ENCODE assay signal across 9 mouse cellular contexts in the genomic region with DNA sequence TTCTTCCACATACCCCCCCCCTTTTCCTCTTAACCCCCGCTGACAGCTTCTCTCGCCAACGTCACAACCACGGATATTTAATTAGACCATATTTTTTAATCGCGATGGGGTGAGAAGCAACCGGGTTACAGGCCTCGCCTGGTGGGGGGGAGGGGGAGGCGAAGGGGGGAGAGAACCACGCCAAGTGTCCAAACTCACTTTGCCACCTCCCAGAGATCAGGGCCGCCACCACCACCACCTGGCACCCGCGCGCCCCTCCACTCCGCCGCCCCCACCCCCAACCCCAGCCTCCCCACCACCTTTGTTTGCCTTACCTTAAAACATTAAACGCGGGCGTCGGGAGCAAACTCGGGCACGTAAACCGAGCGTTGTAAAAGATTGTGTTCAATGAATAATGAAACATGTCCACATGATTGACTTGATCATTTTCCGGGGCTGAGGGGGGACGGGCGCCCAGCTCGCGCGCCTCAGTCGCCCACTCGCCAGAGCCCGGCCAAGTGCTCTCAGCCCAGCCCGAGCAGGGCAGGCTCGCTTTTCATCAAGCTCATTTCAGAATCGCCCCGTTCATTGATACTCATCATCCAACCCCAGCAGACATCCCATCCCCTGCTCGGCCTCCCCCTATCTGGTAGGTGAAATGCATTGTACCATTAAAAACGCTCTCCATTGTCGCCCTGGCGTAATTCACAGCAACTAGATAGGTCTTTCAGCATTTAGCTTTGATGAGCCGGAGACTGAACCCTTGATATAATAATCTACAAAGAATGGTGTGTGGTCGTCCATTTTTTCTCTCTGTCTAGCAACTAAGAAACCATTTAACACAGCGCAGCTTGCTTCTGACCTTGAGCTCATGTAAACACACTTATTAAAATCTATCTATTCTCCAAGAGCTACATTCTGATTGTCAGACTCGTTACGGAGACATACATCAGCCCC. TPM values are rescaled to one million over a fixed set of nuclear protein-coding genes. Genes with fewer than 3 reads are reported as not detected.
DNase-seq lines count a peak whose midpoint lies in the region; ATAC-seq and TF ChIP-seq lines count a peak whose summit lies in the region.
"Had no signal": no experiment of that assay in that cellular context is flagged by ENCODE, and none has a peak within 500 bp of the region (broad histone marks: within the 10 kb centered on the region; RNA-seq: fewer than 3 reads in every experiment).

No protein-coding gene starts in this region.

- WGBS in heart, embryonic 10.5 days, result under 1% methylated on average over 46 of the region's 46 CpGs
- 1% methylated on average over 42 of the region's 46 CpGs for WGBS in hindbrain, embryonic 11.5 days
- 3% methylated on average over 41 of the region's 46 CpGs for WGBS in liver, postnatal 0 days (ENCODE audit: insufficient replicate concordance)
- under 1% methylated on average over 45 of the region's 46 CpGs for WGBS in stomach, embryonic 16.5 days

- H3K4me1 ChIP-seq in heart, embryonic 10.5 days, result peaks cover 20% of the 10 kb centered on the region
- 0 out of 2 replicates have a peak, but pooled peaks cover 2% of the 10 kb centered on the region for H3K4me1 ChIP-seq in hindbrain, embryonic 11.5 days (replicated peaks; ENCODE audit: control insufficient read depth, insufficient read depth, low read length)
- peaks cover 2% of the 10 kb centered on the region; the same call in 1 of the 2 replicates for H3K4me1 ChIP-seq in liver, postnatal 0 days (ENCODE audit: insufficient read depth)
- peaks cover 16% of the 10 kb centered on the region; the same call in 1 of the 2 replicates for H3K4me1 ChIP-seq in stomach, embryonic 16.5 days (ENCODE audit: control insufficient read depth, insufficient read depth, low read length)

- ATAC-seq in hindbrain, embryonic 11.5 days (ENCODE audit: low FRiP score), result peak; percentile 31; the same call in 1 of the 2 replicates
- no peak for ATAC-seq in liver, postnatal 0 days
- ATAC-seq in stomach, embryonic 16.5 days (ENCODE audit: insufficient read depth, low FRiP score), result no peak

- H3K9ac ChIP-seq in hindbrain, embryonic 11.5 days (ENCODE audit: low read depth, low read length), result peak overlapping the region; percentile 77
- H3K9ac ChIP-seq in liver, postnatal 0 days (replicated peaks), result no peak overlapping the region
- peak overlapping the region; percentile 79 for H3K9ac ChIP-seq in stomach, embryonic 16.5 days (ENCODE audit: low read length)

- no peak for DNase-seq in heart, embryonic 10.5 days (ENCODE audit: low spot score)
- DNase-seq in heart, adult 8-10 months (ENCODE audit: low spot score), result no peak
- DNase-seq in ZHBTc4 (ENCODE audit: low read depth, low spot score), result peak; percentile 39
- peak; percentile 69 for DNase-seq in embryo, embryonic 9.5 days (ENCODE audit: extremely low spot score)
- DNase-seq in hindbrain, embryonic 11.5 days (ENCODE audit: low spot score), result peak; percentile 76
- no peak for DNase-seq in liver, postnatal 0 days
- DNase-seq in thymus, postnatal 25 days, result no peak

- peaks cover 69% of the 10 kb centered on the region for H3K27me3 ChIP-seq in heart, embryonic 10.5 days (ENCODE audit: insufficient read depth, poor library complexity, severe bottlenecking)
- no peaks in the 10 kb centered on the region; the same call in 1 of the 2 replicates for H3K27me3 ChIP-seq in hindbrain, embryonic 11.5 days (ENCODE audit: control insufficient read depth, insufficient read depth, low read length)
- H3K27me3 ChIP-seq in liver, postnatal 0 days (ENCODE audit: insufficient read depth, low read length), result peaks cover 89% of the 10 kb centered on the region
- H3K27me3 ChIP-seq in stomach, embryonic 16.5 days (ENCODE audit: control insufficient read depth, insufficient read depth, low read length), result peaks cover 67% of the 10 kb centered on the region

- H3K4me3 ChIP-seq in heart, embryonic 10.5 days, result peak overlapping the region; percentile 74
- peak overlapping the region; percentile 67 for H3K4me3 ChIP-seq in hindbrain, embryonic 11.5 days (ENCODE audit: low read depth, low read length)
- peak overlapping the region; percentile 40 for H3K4me3 ChIP-seq in liver, postnatal 0 days (ENCODE audit: low read depth, low read length)
- peak overlapping the region; percentile 65 for H3K4me3 ChIP-seq in stomach, embryonic 16.5 days (replicated peaks; ENCODE audit: low read length)

- no peak for TF ChIP-seq EP300 in liver, postnatal 0 days (IDR thresholded peaks at IDR 0.05; ENCODE audit: low read depth)

- H3K27ac ChIP-seq in heart, embryonic 10.5 days, result peak overlapping the region; percentile 86; the same call in 1 of the 2 replicates
- peak overlapping the region; percentile 91 for H3K27ac ChIP-seq in hindbrain, embryonic 11.5 days (ENCODE audit: low read depth, low read length)
- H3K27ac ChIP-seq in liver, postnatal 0 days (ENCODE audit: low read depth), result no peak overlapping the region
- H3K27ac ChIP-seq in stomach, embryonic 16.5 days (ENCODE audit: low read length), result peak overlapping the region; percentile 44

- TF ChIP-seq CTCF in liver, postnatal 0 days (IDR thresholded peaks at IDR 0.05; ENCODE audit: low read depth), result no peak

- peak overlapping the region; percentile 75 for H3K4me2 ChIP-seq in hindbrain, embryonic 11.5 days (replicated peaks; ENCODE audit: low read depth, low read length)
- peak overlapping the region; percentile 72 for H3K4me2 ChIP-seq in liver, postnatal 0 days (ENCODE audit: low read depth, low read length)
- peak overlapping the region; percentile 96 for H3K4me2 ChIP-seq in stomach, embryonic 16.5 days (ENCODE audit: low read depth, low read length)

- H3K9me3 ChIP-seq in heart, embryonic 10.5 days, result no peaks in the 10 kb centered on the region
- no peaks in the 10 kb centered on the region for H3K9me3 ChIP-seq in hindbrain, embryonic 11.5 days (ENCODE audit: control insufficient read depth, low read length)
- H3K9me3 ChIP-seq in liver, postnatal 0 days (ENCODE audit: low read length), result no peaks in the 10 kb centered on the region
- no peaks in the 10 kb centered on the region for H3K9me3 ChIP-seq in stomach, embryonic 16.5 days (replicated peaks; ENCODE audit: control insufficient read depth, low read length)

- H3K36me3 ChIP-seq in heart, embryonic 10.5 days, result no peaks in the 10 kb centered on the region
- H3K36me3 ChIP-seq in hindbrain, embryonic 11.5 days (ENCODE audit: control insufficient read depth, insufficient read depth, low read length), result no peaks in the 10 kb centered on the region
- no peaks in the 10 kb centered on the region for H3K36me3 ChIP-seq in liver, postnatal 0 days (replicated peaks; ENCODE audit: insufficient read depth, low read length)
- H3K36me3 ChIP-seq in stomach, embryonic 16.5 days (ENCODE audit: control insufficient read depth, insufficient read depth, low read length), result no peaks in the 10 kb centered on the region

RNA-seq across cellular contexts. Expression of a gene that starts 0.8 kb away (rescaled TPM):
- 2.0 and 2.4 TPM in 2 replicates for polyA plus RNA-seq in heart, embryonic 10.5 days (2016; fragmentation: Nextera tagmentation; extraction: Ambion mirVana)
- total RNA-seq in heart, adult 8-10 months (2022), result 10 to 100 TPM in 1 of 4 experiments, 1 to 10 TPM in 3; 6.2 to 10.6 (median 8.5) TPM
- 27.0 and 34.2 TPM in 2 replicates for polyA plus RNA-seq in hindbrain, embryonic 11.5 days (2014; fragmentation: Nextera tagmentation; extraction: Ambion mirVana)
- not detected in 2 replicates for polyA plus RNA-seq in liver, postnatal 0 days (2015; fragmentation: Nextera tagmentation; extraction: Ambion mirVana)
- polyA plus RNA-seq in stomach, embryonic 16.5 days (2015; fragmentation: Nextera tagmentation; extraction: Ambion mirVana), result 14.9 and 17.2 TPM in 2 replicates
- total RNA-seq: neutrophil, adult 5-6 weeks had no signal

Comparison
In these comparisons a context has a peak if more than half of its experiments do, and no peak if none do; other contexts are left out.
1. DNase-seq: peak in ZHBTc4 (single experiment), embryo, embryonic 9.5 days (single experiment) and hindbrain, embryonic 11.5 days (single experiment); none in heart, embryonic 10.5 days (single experiment), heart, adult 8-10 months (single experiment), liver, postnatal 0 days (single experiment) and thymus, postnatal 25 days (single experiment).
2. Peak in every context shown above with its lines, with median percentiles within 50 percentile points of each other: H3K4me3 ChIP-seq and H3K4me2 ChIP-seq.